Mouse (Mus musculus) lung, embryonic 14.5 days (tissue): ENCODE data around the gene Fbxl16. TPM values are rescaled to one million over a fixed set of nuclear protein-coding genes. Genes with fewer than 3 reads are reported as not detected.

ENCODE experiments used
- ATAC-seq: fragments of 200-750 bp; cut with Nextera tagmentation; 2 replicates; pipeline ENCODE4 v1.8.0; 2017; ENCODE audit warnings: mild to moderate bottlenecking, moderate TSS enrichment, moderate library complexity; ENCODE audit not compliant: insufficient read depth
- DNase-seq: peaks from one replicate; pipeline ENCODE4 v3.0.0-alpha.2; 2015
- H3K27ac ChIP-seq: fragments of 300-500 bp; sonication (generic); 2 replicates; pipeline ENCODE4 v1.5.1; 2014; ENCODE audit warnings: low read depth, mild to moderate bottlenecking, moderate library complexity
- H3K27me3 ChIP-seq: fragments of 300-500 bp; sonication (generic); 2 replicates; pipeline ENCODE4 v1.6.1; 2014; ENCODE audit warnings: low read length, control low read depth; ENCODE audit not compliant: insufficient read depth
- H3K36me3 ChIP-seq: fragments of 300-500 bp; sonication (generic); 2 replicates; pipeline ENCODE4 v1.6.1; 2014; ENCODE audit warnings: control low read depth; ENCODE audit not compliant: insufficient read depth
- H3K4me1 ChIP-seq: fragments of 300-500 bp; sonication (generic); 2 replicates; pipeline ENCODE4 v1.6.1; 2014; ENCODE audit warnings: antibody characterized with exemption, control low read depth; ENCODE audit not compliant: insufficient read depth
- H3K4me2 ChIP-seq: fragments of 300-500 bp; sonication (generic); 2 replicates; pipeline ENCODE4 v1.6.1; 2014; ENCODE audit warnings: mild to moderate bottlenecking
- H3K4me3 ChIP-seq: fragments of 300-500 bp; sonication (generic); 2 replicates; pipeline ENCODE4 v1.5.1; 2014; ENCODE audit warnings: low read depth, low read length
- H3K9ac ChIP-seq: fragments of 300-500 bp; sonication (generic); 2 replicates; pipeline ENCODE4 v1.6.1; 2014
- H3K9me3 ChIP-seq: fragments of 300-500 bp; sonication (generic); 2 replicates; pipeline ENCODE4 v1.6.1; 2016; ENCODE audit warnings: low read depth, low read length, control low read depth
- CTCF ChIP-seq: IDR thresholded peaks from 2 replicates; pipeline ENCODE4 v1.5.1; 2016; ENCODE audit warnings: antibody characterized with exemption, low read depth
- WGBS: fragments of 180-500 bp; shearing (Covaris S2); extraction: QIAGEN DNeasy Blood & Tissue Kit; methylation state at CpG from one replicate; pipeline ENCODE4 v1.1.7; 2014; 5-methylcytosine and 5-hydroxymethylcytosine counted together
- polyA plus RNA-seq: library from polyadenylated mRNA; unstranded; fragments of >200 nt; fragmentation: Nextera tagmentation; extraction: Ambion mirVana; gene quantifications from 2 replicates; pipeline ENCODE4 v1.2.1, GENCODE M21; 2014

Fbxl16 gene
- polyA plus RNA-seq, 1 experiment from 2014 or later = 1.3 TPM

- Histone ChIP-seq H3K27me3 (no peaks in the 10 kb centered on the region), H3K36me3 (peaks cover 51% of the 10 kb centered on the region), H3K9me3 (no peaks in the 10 kb centered on the region), H3K4me1 (peaks cover 19% of the 10 kb centered on the region), H3K9ac (no peak within 1 kb of the TSS), H3K27ac (no peak within 1 kb of the TSS), H3K4me3 (no peak within 1 kb of the TSS), H3K4me2 (no peak within 1 kb of the TSS)
- WGBS = 92% methylated on average over 22 of the region's 22 CpGs
- ATAC-seq = no peak
- no peak for DNase-seq
- no peak for TF ChIP-seq CTCF
These were observed 32.4 kb downstream of the Fbxl16 start, which contains the start of gene Gm20683 for GRCm38 (mm10) chr17:25841117-25841880. Gm20683 (minus strand) TSS chr17:25841763.

GRCm38 (mm10) chr17:25842509-25842908 is 33.6 kb downstream of the Fbxl16 start:
- WGBS = 75% methylated on average over 3 of the region's 3 CpGs
- no peak for TF ChIP-seq CTCF
- Histone ChIP-seq H3K27me3 (no peaks in the 10 kb centered on the region), H3K36me3 (peaks cover 54% of the 10 kb centered on the region), H3K4me2 (no peak overlapping the region), H3K4me1 (peaks cover 9% of the 10 kb centered on the region), H3K9ac (no peak overlapping the region), H3K4me3 (no peak overlapping the region), H3K9me3 (no peaks in the 10 kb centered on the region), H3K27ac (no peak overlapping the region)
- ATAC-seq (no peak), DNase-seq (no peak)

DNA sequence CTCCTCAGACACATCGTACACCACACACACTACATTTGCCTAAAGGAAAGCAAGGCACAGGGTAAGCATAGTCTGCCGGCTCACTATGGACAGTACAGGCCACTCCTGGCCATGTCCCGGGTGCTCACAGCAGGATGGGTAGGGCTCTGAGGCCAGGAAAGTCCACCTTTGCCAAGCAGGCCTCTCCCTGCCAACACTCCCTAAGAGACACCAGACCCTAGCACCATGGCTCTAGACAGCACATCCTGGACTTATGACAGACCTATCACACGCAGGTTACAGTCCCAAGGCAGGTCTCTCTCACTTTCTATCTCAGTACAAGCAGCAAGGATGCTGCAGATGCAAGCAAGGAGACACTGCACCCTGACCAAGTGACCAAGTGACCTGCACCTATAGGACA is 34.2 kb downstream of the Fbxl16 start:
- 86% methylated on average over 4 of the region's 4 CpGs for WGBS
- Histone ChIP-seq H3K4me2 (peak overlapping the region; percentile 91), H3K9ac (peak overlapping the region; percentile 82), H3K27me3 (no peaks in the 10 kb centered on the region), H3K4me1 (peaks cover 9% of the 10 kb centered on the region), H3K4me3 (peak overlapping the region; percentile 85), H3K27ac (no peak overlapping the region), H3K36me3 (peaks cover 54% of the 10 kb centered on the region), H3K9me3 (no peaks in the 10 kb centered on the region)
- ATAC-seq = no peak
- TF ChIP-seq CTCF = no peak
- no peak for DNase-seq

DNA sequence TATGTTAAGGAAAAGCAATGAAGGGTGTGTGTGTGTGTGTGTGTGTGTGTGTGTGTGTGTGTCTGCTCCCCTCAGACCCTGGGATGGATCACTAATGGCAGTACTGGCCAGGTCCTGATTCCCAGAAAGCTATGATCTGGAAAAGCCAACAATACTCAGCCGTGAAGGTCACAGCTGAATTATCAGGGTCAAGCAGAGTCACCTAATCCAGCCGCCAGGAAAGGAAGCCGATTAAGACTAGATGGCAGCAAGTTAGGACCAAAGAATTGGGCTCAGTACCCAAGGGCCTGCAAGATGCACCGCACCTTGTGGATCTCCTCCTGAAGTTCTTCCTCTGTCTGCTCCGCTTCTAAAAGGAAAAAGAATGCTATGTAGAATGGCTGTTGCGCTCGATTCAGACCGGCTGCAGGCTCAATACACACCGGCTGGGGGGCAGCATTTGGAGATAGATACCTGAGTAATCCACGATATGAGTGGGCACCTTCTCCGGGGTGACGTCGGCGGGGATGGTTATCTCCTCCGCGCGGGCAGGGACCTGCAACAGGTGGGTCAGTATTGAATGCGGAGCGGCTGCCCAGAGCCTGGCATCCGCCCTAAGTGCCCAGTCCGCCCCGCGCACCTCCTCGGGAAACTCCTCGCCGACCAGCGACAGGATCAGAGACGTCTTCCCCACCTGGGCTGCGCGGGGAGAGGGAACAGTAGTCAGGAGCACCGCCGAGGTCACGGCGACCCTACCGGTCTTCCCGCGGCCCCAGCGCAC is 34.9 kb downstream of the Fbxl16 start:
- H3K27me3 ChIP-seq = no peaks in the 10 kb centered on the region
- DNase-seq (no peak), ATAC-seq (peak; percentile 8; the same call in 1 of the 2 replicates)
- H3K36me3 ChIP-seq = peaks cover 55% of the 10 kb centered on the region
- peak overlapping the region; percentile 72 for H3K27ac ChIP-seq
- H3K9me3 ChIP-seq = no peaks in the 10 kb centered on the region
- peak overlapping the region; percentile 85 for H3K4me3 ChIP-seq
- WGBS = 3% methylated on average over 38 of the region's 38 CpGs
- TF ChIP-seq CTCF = no peak
- H3K4me1 ChIP-seq = peaks cover 9% of the 10 kb centered on the region
- H3K4me2 ChIP-seq = peak overlapping the region; percentile 91
- peak overlapping the region; percentile 82 for H3K9ac ChIP-seq

DNA sequence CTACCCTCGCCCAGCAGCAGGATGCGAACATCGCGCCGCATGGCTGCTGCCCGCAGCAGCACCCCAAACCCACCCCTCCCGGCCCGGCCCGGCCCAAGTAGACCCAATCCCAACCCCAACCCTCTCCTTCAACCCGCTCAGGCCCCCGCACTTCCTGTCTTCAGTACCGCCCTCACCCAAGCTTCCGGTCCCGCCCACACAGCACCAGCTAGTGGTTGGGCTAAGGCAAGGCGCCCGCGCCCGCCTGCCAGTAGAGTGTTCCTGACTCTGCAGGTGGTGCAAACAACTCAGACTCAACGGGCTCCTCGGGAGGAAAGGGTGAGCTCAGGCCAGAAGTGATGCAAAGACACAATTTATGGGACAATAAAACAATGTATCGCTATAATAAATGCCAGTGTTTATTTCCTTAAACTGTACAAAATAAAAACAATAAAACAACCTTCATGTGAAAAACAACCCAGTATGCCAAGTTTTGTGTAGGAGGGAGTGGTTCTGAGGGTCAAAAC is 35.6 kb downstream of the Fbxl16 start, which contains the start of gene Rhot2:
Gene Rhot2 (minus strand): TSS at position 456 of the 506 bp plus-strand sequence.
- Histone ChIP-seq H3K27ac (peak within 1 kb of the TSS; percentile 72), H3K9ac (peak within 1 kb of the TSS; percentile 82), H3K27me3 (no peaks in the 10 kb centered on the region), H3K4me2 (peak within 1 kb of the TSS; percentile 91), H3K9me3 (no peaks in the 10 kb centered on the region), H3K4me3 (peak within 1 kb of the TSS; percentile 85), H3K4me1 (peaks cover 9% of the 10 kb centered on the region), H3K36me3 (peaks cover 55% of the 10 kb centered on the region)
- WGBS = 1% methylated on average over 21 of the region's 21 CpGs
- DNase-seq = peak; percentile 97
- peak; percentile 80 for TF ChIP-seq CTCF
- peak; percentile 97 for ATAC-seq

DNA sequence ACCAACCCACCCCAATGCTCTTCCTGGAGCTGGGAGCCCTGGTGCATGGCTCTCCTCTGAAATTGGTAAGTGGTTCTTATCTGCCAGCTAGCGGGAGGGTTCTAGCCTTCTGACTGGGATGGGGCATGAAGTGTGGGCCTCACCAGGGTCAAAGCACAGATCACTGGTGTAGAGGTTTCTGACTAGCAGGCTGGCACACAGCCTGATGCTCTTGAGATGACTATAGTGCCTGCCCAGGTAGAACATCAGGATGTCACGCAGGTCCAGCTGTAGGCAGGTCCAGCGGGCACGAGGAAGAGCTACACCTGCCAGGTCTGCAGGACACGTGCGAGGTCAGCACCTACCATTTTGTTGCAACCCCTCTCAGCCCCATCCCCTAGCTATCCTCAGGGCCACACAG is 51.3 kb downstream of the Fbxl16 start:
- Histone ChIP-seq H3K27ac (no peak overlapping the region), H3K9ac (peak overlapping the region; percentile 81; the same call in 1 of the 2 replicates), H3K36me3 (peaks cover 2% of the 10 kb centered on the region; the same call in 1 of the 2 replicates), H3K4me2 (peak overlapping the region; percentile 93), H3K27me3 (no peaks in the 10 kb centered on the region), H3K9me3 (no peaks in the 10 kb centered on the region), H3K4me1 (0 out of 2 replicates have a peak, but pooled peaks cover 5% of the 10 kb centered on the region), H3K4me3 (peak overlapping the region; percentile 67)
- 88% methylated on average over 6 of the region's 6 CpGs for WGBS
- TF ChIP-seq CTCF = no peak
- ATAC-seq (0 out of 2 replicates have a peak, but pooled peaks have one; percentile 1), DNase-seq (no peak)
